Mouse (Mus musculus): ENCODE measurements around the gene Rsph1.

- no peak for TF ChIP-seq POLR2A (IDR thresholded peaks at IDR 0.05; ENCODE audit: extremely low read depth, insufficient read depth, low read length)
- TF ChIP-seq CTCF (IDR thresholded peaks at IDR 0.05; ENCODE audit: low read depth, low read length) = no peak
Measured at GRCm38 (mm10) chr17:31257898-31258297, 19.3 kb downstream of the Rsph1 start.

Measured in liver, adult 2 months (tissue).